ENCODE assay signal across 8 mouse cellular contexts in the genomic region with DNA sequence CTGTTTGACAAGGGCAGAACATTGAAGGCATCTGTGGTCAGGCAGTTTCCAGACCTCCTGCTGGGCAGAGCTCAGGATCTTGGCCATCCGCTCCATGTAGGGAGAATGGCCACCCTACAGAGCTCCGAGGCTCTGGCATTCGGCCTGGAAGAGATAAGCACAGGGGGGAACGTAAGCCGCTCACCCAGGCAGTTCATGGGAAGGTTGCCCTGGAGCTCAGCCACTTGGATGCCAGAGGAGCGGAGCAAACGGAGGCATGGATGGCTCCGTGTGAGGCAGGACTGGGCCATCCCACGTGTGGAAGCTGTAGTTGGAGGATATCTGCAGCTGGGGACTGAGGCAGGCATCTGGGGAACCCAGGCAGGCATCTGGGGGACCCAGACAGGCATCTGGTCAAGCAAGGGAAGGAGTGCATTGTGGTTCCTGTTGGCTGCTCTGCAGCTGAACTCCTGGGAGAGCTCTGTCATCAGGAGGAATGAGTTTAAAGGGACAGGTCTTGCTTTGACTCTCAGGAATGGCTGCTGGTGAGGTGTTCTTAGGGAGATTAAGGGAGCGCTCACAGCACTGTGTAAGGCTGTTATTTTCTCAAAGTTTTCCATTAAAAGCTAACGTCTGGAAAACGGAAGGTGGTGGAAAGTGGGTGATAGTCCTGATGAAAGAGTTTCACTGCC.
DNase-seq lines count a peak whose midpoint lies in the region; ATAC-seq and TF ChIP-seq lines count a peak whose summit lies in the region.
"Had no signal": no experiment of that assay in that cellular context is flagged by ENCODE, and none has a peak within 500 bp of the region (broad histone marks: within the 10 kb centered on the region; RNA-seq: fewer than 3 reads in every experiment).

No protein-coding gene starts in this region.

- H3K27ac ChIP-seq in hindbrain, embryonic 13.5 days: peak overlapping the region; percentile 37; the same call in 1 of the 2 replicates
- H3K27ac ChIP-seq in intestine, postnatal 0 days (ENCODE audit: low read depth, low read length): no peak overlapping the region
- H3K27ac ChIP-seq: liver, embryonic 14.5 days had no signal

- H3K9ac ChIP-seq in hindbrain, embryonic 13.5 days: peak overlapping the region; percentile 46; the same call in 1 of the 2 replicates
- no peak overlapping the region for H3K9ac ChIP-seq in intestine, postnatal 0 days (ENCODE audit: low read depth, low read length)
- H3K9ac ChIP-seq: liver, embryonic 14.5 days had no signal

- no peak overlapping the region for H3K4me2 ChIP-seq in hindbrain, embryonic 13.5 days
- no peak overlapping the region for H3K4me2 ChIP-seq in intestine, postnatal 0 days (replicated peaks; ENCODE audit: low read depth)

- no peak for TF ChIP-seq CTCF in intestine, postnatal 0 days (IDR thresholded peaks at IDR 0.05; ENCODE audit: low read depth)

- 46% methylated on average over 12 of the region's 12 CpGs for WGBS in hindbrain, embryonic 13.5 days
- WGBS in intestine, postnatal 0 days: 58% methylated on average over 12 of the region's 12 CpGs

- no peak overlapping the region for H3K4me3 ChIP-seq in hindbrain, embryonic 13.5 days
- H3K4me3 ChIP-seq in intestine, postnatal 0 days (ENCODE audit: low read depth, low read length): no peak overlapping the region

- ATAC-seq in hindbrain, embryonic 13.5 days (ENCODE audit: low FRiP score): no peak
- ATAC-seq in intestine, postnatal 0 days: no peak

- no peaks in the 10 kb centered on the region for H3K9me3 ChIP-seq in hindbrain, embryonic 13.5 days
- H3K9me3 ChIP-seq in intestine, postnatal 0 days (ENCODE audit: control insufficient read depth): no peaks in the 10 kb centered on the region

- H3K36me3 ChIP-seq in hindbrain, embryonic 13.5 days: peaks cover 2% of the 10 kb centered on the region; the same call in 1 of the 2 replicates
- no peaks in the 10 kb centered on the region; the same call in 1 of the 2 replicates for H3K36me3 ChIP-seq in intestine, postnatal 0 days (ENCODE audit: control insufficient read depth, insufficient read depth)

- peak; percentile 76 for DNase-seq in Muller cell, postnatal 12 days (ENCODE audit: inconsistent ontology term)
- DNase-seq in adrenal gland, adult 8-10 months: peak; percentile 55
- peak; percentile 86 for DNase-seq in gastrocnemius, adult 18-20 months (ENCODE audit: low spot score)
- DNase-seq in lung, postnatal 14 days: peak; percentile 34
- DNase-seq in yolk sac, embryonic 10.5 days (ENCODE audit: low spot score): peak; percentile 19

- peaks cover 73% of the 10 kb centered on the region for H3K4me1 ChIP-seq in hindbrain, embryonic 13.5 days (replicated peaks)
- no peaks in the 10 kb centered on the region for H3K4me1 ChIP-seq in intestine, postnatal 0 days (replicated peaks; ENCODE audit: control insufficient read depth, insufficient read depth, low read length)

- no peaks in the 10 kb centered on the region for H3K27me3 ChIP-seq in hindbrain, embryonic 13.5 days
- H3K27me3 ChIP-seq in intestine, postnatal 0 days (replicated peaks; ENCODE audit: control insufficient read depth, insufficient read depth, low read length): no peaks in the 10 kb centered on the region

Comparison
In these comparisons a context has a peak if more than half of its experiments do, and no peak if none do; other contexts are left out.
1. DNase-seq: peak in every context shown above with its lines; median percentile 86 in gastrocnemius, adult 18-20 months; 76 in Muller cell, postnatal 12 days; 55 in adrenal gland, adult 8-10 months; 34 in lung, postnatal 14 days; 19 in yolk sac, embryonic 10.5 days.